In genomic region chr2:70919913-70920522, GRCm38 (mm10) we compare ENCODE assay signal across 14 mouse cellular contexts.
DNase-seq lines count a peak whose midpoint lies in the region; ATAC-seq lines count a peak whose summit lies in the region.
"Had no signal": no experiment of that assay in that cellular context is flagged by ENCODE, and none has a peak within 500 bp of the region (broad histone marks: within the 10 kb centered on the region; RNA-seq: fewer than 3 reads in every experiment).

No protein-coding gene starts in this region.

- H3K4me1 ChIP-seq in heart, embryonic 15.5 days (replicated peaks): peaks cover 5% of the 10 kb centered on the region; the same call in 1 of the 2 replicates

- intact Hi-C loops in heart, postnatal 14 days (cut with DNase I): loop anchor here (5.0 kb wide), 1 partner anchor 93 kb away; the partner anchor contains the start of gene Tlk1

- 0 out of 2 replicates have a peak, but pooled peaks have one; percentile 47 for ATAC-seq in heart, embryonic 15.5 days (replicated peaks; ENCODE audit: insufficient number of reproducible peaks, insufficient read depth, low FRiP score, low read depth)
- ATAC-seq in megakaryocyte progenitor cell, adult 5-6 weeks (replicated peaks; ENCODE audit: poor library complexity): peak; percentile 54
- ATAC-seq: inflammation-experienced regulatory T-cells, adult 6 months had no signal

- no peaks in the 10 kb centered on the region for H3K27me3 ChIP-seq in heart, embryonic 15.5 days

- 65% methylated on average over 2 of the region's 2 CpGs for whole genome bisulfite sequencing in heart, embryonic 15.5 days

- H3K36me3 ChIP-seq in heart, embryonic 15.5 days: no peaks in the 10 kb centered on the region
- H3K36me3 ChIP-seq: limb, embryonic 10.5 days had no signal

- H3K9me3 ChIP-seq in heart, embryonic 15.5 days (replicated peaks): no peaks in the 10 kb centered on the region
- H3K9me3 ChIP-seq: limb, embryonic 10.5 days had no signal

- no peak for DNase-seq in heart, postnatal 14 days
- DNase-seq in adrenal gland, postnatal 25 days: peak; percentile 29
- DNase-seq in thymus, postnatal 36 days: peak; percentile 51 to 79
- no peak for DNase-seq in urinary bladder, postnatal 4 days (ENCODE audit: low spot score in 2 of 2)
- no peak for DNase-seq in lung, postnatal 25 days (ENCODE audit: low spot score)
- no peak for DNase-seq in cerebellum, adult 9-11 months
- DNase-seq: cerebellum, postnatal 36 days; lung, postnatal 4 days; right cerebral cortex, postnatal 25 days had no signal

- H3K9ac ChIP-seq in heart, embryonic 15.5 days: no peak overlapping the region

- H3K27ac ChIP-seq in heart, embryonic 15.5 days: no peak overlapping the region
- H3K27ac ChIP-seq: limb, embryonic 10.5 days had no signal

- H3K4me3 ChIP-seq in heart, embryonic 15.5 days: no peak overlapping the region
- H3K4me3 ChIP-seq: limb, embryonic 10.5 days had no signal

- no peak overlapping the region for H3K4me2 ChIP-seq in heart, embryonic 15.5 days
- H3K4me2 ChIP-seq: heart, embryonic 11.5 days had no signal

Comparison
In these comparisons a context has a peak if more than half of its experiments do, and no peak if none do; other contexts are left out.
1. DNase-seq: peak in adrenal gland, postnatal 25 days (single experiment) and thymus, postnatal 36 days (2 of 2); none in heart, postnatal 14 days (0 of 2), urinary bladder, postnatal 4 days (0 of 2), lung, postnatal 25 days (single experiment) and cerebellum, adult 9-11 months (single experiment).